Mouse (Mus musculus): ENCODE results near the gene Tppp3.
A peak's percentile ranks its signal among the peaks of the same experiment; 100 is the strongest.

Gene Tppp3

DNA sequence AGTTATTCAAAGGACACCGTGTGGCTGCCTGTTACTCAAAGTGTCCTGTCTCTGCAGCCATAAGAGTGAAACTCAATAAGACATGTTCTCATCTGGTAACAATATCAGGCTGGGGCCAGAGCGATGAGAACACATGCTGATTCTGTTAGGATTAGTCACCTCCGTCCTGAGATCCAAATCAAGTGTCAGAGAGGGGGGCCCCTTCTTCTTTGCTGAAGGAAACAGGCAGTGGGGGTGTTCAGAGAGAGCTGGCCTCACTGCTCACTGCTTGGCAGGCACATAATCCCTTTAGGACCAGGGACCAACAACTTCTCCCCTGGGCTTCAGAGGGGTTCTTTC is 12.7 kb upstream of the Tppp3 start:
- no peak for DNase-seq

DNA sequence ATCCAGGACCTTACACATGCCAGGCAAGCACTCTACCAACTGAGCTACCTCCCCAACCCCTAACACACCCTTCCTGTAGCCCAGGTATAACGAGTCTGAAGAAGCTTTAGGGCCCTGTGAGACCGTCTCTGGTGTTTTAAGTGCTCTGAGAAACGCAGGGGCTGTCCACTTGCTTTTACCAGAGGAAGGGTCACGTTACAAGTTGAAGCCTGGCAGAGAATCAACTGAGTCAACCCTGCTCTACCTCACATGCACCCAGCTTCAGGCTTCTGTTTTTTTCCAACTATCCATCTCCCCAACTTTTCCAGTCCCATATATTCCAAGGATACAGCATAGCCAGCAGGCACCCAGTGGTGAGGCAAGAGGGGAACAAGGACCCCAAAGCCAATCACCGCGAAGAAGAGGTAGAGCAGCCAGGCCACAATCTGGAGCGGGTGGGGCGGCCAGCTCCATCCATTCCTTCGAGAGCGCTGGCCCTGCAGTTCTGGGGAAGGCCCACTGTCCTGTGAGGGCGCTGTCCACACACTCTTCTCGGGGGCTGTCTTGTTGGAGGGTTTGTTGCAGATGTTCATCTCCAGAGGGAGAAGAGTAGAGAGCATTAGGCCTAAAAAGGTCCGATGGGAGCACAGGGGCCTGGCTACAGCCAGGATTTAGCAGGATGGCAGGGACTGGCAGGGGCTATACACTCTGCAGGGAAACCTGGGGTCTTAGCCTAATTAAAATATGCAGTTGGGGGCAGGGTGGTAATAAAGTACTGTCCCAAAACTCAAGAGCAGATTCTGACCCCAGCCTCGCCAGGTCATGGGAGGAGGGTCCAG is 12.1 kb upstream of the Tppp3 start:
- DNase-seq: no peak

DNA sequence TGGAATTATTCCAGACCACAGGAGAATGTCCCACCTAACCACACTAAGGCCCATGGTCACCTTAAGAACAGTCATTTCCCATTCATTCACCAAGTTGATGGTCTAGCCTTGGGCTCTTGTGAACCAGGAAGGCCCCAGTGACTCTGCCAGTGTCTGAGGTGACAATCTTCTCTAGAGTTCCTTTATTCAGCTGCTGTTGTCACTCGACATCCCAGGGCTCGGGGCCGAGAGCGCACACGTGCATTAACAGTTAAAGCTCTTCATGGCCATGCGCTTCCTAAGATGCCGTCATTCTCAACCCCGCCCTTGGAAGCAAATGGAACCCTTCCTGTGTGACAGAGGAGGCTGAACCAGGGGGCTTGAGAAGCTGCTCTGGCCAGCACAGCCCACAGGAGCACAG is 10.8 kb upstream of the Tppp3 start:
- DNase-seq: no peak

DNA sequence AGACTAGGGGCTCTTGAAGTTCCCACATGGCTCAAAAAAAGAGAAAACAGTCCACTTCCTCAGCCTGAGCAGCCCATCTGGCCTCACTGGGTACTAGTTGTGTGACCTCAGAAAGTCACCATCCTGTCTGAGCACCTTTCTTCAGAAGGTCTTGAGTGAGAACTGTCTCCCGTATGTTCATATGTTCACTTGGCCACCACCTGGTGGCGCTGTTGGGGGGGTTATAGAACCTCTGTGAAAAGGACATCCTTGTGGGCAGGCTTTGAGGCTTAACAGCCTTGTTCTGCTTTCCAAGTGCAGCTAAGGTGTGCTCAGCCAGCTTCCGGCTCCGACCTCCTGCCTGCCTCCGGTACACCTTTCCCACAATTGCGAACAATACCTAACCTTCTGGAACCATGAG is 10.1 kb upstream of the Tppp3 start:
- DNase-seq: peak in 1 of 2 experiments; percentile 21

DNA sequence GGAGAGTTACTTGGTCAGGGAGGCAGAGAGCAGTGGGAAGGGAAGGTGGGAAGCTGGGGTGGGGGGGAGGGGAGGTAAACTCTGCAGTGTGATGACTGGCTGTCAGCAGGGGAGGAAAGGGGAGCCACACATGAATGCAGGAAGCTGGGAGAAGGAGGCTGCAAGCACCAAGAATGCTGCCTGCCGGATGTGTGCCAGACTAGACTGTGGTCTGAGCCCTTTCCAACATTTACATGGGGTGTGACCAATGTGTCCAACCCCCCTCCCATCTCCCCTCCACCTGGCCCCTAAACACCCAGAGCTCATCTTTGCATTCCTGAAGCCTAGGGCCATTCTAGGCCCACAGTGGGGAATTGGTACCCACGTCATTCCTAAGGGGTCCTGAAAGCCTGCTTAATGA is 9.7 kb upstream of the Tppp3 start:
- DNase-seq: no peak

DNA sequence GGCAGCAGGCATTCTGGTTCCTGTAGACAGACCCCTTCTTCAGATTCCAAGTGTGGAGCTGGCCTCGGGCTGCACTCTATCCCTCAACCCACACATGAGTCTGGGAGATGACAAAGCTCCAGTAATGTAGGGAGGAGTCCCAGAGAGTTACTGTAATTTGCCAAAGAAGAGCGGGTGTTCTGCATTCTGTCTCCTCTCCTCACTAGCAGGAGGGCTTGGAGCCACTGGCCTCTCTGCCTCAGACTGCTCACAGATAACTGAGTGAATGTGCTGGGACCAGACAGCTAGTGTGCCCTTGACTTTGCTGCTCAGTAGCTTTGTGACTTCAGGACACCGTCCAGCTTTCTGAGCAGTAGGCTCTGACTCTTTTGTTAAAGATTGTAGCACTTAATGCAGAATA is 6.5 kb upstream of the Tppp3 start:
- no peak for DNase-seq

DNA sequence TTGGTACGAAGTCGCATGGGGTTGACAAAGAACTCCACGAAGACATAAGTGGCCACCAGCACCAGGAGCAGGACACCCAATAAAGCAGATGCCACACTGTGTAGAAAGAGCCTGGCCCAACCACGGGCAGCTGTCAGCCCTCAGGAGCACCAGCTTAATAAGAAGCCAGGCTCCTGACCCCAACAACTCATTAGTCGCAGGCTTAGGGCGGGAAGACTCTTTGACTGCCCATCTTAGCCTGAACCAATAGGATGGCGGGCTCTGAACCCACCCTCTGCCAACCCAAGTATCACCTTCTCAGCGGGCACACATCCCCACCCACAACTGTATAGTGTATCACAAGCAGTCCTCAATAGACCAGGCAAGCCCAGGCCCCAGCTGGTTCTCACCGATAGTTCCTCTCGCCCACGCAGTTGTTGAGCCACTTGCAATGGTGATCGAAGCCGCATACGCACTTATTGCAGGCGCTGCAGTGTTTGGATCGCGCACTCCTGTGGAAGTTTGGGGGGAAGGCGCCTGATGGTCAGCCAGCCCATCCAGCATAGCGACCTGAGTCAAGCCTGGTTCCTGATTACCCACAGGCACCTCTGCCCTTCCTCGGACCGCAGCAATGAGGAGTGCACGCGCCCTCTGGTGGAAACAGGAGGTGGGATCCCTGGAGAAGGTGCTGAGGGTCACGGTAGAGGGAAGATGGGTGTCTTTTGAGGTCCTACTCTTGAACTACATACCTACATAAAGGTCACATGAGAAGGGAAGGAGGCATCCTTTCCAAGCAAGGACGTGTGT is 5.5 kb upstream of the Tppp3 start:
- DNase-seq: peak; percentile 43 to 52

DNA sequence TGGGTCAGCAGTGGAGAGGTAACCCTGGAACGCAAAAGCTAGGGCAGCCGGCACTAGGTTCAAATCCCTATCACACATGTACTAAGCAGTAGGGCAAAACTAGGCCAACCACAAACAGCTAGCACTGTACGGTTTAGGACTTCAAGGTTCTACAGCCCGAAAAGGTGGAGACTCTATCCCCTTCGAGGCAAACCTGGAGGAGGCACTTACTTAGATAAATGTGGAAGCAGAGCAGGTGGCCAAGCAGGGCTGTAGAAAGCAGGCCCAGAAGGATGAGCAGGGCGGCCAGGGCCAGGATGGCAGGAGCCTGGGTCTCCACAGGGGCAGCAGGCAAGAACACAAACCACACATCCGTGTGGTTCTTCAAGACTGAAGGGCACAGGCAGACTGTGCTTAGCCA is 4.8 kb upstream of the Tppp3 start:
- DNase-seq: no peak

DNA sequence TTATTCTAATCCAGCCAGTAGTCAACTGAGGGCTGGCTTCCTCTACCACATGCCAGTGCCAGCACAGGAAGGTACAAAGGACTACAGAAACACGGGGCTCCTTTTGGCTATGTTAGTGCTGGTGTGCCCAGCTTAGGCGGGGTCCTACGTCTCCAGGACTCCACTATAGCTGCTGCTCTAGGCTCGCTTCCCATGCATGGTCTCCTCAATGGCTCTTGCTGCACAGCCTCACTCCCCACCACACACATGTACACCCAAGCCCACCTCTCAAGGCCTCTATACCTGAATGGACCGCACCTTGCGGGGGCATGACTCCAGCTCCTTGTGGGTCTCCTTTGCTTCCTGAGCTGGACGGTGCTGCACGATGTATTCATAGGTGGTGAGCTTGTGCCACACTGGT is 4.4 kb upstream of the Tppp3 start:
- no peak for DNase-seq

DNA sequence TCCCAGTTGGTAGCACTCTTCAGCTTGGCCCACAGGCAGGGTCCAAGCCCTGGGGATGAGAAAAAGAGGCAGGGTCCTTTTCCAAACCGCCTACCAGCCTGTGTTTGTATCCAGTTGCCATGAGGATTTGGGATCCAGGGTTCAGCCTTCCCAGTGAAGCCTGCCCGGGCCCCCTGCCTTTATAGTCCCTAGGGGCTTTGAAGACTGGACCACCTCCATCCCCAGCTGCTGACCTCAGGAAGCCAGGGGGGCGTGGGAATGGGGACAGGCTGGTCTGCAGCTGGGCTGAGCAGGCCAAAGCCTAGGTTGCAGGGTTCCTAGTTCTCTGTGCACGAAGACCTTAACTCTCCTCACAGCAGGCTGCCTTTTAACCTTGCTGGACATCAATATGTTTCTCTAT is 3.9 kb upstream of the Tppp3 start:
- no peak for DNase-seq

DNA sequence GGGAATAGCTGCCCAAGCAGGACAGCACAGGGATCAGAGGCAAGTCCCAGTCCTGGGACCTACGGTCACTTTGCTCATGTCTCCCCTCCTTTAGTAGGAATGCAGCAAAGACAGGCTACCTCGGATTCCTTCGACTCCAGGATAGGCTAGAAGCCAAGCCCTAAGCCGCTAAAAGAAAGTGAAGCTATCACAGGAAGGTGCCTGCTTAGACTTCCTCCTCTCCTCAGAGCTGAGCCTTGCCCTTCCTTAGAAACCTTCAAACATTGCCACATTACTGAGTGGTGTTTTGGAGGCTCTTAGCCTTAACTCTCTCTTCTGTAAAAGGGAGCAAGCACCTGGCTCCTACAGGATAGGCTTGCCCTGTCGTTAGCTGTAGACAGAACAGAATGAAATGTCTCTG is 3.4 kb upstream of the Tppp3 start:
- DNase-seq: no peak

DNA sequence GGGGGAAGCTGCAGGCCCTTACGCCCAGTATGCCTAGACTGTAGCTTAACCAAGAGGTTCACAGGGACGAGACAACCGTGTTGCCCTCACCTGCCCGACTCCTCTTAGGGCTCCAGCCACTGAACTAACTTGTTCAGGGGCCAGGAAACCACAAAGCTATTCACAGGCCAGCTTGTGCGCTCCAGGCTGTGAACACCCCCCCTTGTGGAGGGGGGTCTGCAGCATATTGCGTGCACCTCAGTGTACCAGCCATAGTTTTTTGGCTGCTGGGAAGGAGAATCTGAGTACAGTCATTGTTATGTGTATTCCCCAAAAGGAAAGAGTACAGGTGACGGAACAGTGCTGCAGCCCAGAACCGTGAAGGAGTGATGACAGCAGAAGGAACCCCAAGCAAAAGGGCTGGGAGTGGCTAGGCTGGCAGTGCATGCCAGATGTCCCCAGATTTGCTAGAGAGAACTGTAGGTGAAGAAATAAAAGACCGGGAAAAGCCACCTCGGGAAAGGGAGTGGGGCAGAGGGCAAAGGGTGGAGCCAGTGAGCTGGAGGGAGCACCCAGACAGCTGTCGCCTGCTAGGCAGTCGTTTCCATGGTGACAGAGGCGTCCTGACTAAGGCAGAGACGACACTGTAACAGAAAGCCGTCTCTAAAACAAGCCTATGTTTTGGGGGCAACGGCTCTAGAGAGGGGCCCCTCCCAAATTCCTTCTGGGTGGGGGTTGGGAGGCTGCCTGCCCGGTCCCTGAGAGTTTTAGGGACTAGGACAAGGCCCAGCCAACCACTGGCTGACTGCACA is 2.7 kb upstream of the Tppp3 start:
- peak in 1 of 2 experiments; percentile 28 for DNase-seq

DNA sequence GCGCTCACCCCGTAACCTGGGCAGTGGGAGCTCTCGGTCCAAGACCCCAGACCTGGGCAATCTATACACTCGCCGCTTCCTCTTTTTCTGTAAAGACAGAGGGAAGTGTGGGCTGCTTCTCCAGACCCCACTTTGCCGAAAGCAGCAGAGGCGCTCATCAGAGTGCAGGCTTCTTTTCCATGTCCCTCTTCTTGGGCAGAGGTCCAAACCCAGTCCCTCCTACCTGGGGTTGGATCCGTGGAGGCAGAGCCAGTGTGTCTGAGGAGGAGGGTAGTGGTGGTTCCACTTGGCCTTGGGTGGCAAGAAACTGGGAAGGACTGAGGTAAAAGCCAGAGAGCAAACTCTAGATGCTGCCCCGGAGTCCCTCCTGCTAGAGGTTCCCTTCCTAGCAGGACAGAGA is 1.7 kb upstream of the Tppp3 start:
- no peak for DNase-seq

DNA sequence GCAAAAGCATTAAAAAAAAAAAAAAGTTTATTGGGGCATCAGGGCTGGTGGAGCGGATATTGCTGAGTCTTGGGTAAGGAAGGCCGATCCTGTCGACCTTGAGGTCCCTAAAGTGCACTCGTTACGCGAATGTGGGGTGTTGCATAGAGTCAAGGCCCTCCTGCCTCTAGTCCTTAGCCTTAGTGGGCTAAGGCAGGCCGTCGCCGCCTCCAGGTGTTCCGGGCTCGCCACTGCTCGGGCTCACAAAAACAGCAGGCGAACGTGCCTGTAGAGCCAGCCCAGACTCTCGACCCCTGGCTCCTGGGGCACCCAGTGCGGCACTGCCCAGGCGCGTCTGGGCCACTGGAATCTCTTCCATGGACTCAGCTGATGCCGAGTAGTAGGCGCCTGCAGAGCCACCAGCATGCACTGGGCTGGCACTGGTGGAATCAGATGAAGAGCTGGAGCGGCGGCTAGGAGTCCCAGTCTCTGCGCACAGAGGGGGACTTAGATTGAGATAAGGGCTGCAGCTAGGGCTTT is 1.1 kb upstream of the Tppp3 start:
- DNase-seq: no peak

DNA sequence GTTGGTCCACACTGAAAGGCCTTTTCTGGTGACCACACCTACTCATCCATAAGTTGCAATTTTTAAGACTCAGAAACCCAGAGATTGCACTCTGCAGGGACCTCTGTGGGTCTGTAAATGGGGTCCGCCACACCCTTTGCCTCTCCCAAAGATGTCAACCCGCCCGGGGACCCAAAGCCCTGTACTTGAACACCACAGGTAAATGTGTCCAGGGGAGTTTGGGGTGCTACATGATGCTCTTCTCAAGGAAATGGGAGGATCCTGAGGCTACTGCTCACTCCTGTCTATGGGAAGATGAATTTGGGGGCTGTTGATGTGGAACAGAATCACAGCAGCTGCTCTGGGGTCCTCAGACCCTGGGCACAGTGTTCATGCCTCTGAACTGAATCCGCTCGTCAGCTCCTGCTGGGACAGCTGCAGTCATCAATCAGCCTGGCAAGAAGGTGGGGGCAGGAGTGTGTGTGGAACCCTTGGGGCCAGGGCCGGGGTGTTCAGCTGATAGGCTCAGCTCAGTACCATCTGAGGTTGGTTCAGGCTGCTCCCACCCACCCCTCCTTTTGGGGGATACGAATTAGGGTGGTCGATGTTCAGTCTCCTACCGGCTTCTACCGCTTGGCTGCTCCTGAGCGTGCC is 529 bp downstream of the Tppp3 start:
- DNase-seq: no peak

DNA sequence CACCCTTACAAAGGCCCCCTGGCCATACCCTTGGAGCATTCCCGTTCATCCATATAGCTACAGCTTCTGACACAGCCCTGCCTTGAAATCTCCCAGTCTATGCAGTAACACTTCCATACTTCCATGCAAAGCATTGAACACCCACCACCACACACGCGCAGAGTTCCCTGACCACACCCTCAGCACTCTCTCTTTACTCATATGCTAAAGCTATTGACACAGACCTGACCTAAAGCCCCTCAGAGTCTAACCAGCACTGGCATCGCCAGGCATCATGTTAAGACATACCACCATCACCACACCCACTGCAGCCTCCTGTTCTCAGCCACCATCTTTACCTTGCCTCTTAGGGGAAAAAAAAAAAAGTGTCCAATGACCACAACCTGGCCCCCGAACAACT is 1.1 kb downstream of the Tppp3 start:
- DNase-seq: no peak

DNA sequence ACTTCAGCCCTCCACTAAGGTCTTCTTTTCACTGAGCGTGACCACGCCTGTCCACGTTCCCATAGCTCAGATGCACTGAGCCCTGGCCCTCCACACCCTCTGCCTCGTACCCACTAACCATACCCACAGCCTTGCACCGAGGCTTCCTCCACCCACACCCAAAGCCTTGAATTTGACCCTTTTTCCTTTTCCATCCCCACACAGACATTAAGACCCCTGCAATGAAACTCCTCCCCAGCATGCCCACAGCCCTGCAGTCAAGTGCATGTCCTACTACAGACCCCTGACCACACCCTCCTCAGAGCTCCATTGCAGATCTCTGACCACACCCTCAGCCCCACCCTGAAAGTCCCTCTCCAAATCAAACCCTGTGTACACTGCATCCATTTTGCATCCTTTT is 1.5 kb downstream of the Tppp3 start:
- no peak for DNase-seq

DNA sequence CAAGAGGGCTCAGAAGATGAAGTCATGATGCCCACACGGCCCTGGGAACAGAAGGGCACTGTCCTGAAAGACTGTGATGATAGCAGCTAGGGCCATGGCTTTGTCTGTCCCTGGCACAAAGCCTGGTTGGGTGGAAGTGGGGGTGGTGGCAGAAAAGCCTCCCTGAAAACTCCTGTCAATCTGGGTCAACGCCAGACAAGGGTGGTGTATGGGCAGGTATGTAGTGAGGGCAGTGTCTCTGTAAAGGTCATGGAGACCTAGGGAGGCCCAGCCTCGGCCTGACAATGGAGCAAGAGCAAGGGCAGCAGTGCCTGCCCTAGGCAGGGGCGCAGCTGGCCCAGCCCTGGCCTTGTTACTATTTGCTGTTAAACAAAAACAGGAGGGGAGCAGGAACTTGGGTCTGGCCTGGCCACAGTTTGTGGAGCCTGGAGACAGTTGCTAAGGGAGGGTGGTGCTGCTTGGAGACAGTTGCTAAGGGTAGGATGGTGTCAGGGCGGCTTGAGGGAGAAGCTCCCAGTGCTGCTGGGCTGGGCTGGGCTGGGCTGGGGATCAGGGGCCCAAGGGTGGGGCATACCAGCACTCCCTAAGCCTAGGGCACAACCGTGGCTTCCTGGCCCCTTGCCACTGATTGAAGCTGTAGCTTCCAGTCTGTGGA is 2.2 kb downstream of the Tppp3 start:
- no peak for DNase-seq

DNA sequence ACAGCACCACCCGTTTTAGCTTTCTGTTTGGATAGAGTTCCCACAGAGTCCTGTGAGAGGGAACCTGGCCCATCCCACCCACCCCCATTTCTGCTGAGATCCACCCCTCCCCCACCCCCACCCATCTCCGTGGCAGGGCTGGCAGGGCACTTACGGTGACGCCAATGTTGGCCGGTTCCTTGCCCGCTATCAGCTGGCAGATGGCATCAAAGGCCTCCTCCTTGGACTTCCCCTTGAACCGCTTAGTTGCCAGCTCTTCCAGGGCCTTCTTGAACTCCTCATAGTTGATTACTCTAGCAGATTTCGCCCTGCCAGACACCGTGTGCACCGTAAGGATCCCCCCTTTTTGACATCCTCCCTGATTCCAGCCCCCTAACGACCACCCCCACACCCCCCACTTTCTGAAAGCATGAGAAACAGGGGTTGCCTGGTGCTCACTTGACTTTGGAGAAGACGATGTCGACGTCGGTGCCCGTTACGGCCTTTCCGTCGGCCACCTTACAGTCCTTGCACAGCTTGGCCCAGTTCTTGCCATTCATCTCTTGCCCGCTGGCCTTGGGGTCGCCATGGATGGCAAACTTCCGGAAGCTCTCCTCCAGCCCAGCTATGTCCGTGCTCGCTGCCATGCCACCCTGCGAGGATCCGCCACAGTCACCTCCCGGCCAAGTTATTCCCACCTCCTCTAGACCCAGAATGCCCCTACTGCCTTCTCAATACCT is 3.2 kb downstream of the Tppp3 start:
- no peak for DNase-seq

DNA sequence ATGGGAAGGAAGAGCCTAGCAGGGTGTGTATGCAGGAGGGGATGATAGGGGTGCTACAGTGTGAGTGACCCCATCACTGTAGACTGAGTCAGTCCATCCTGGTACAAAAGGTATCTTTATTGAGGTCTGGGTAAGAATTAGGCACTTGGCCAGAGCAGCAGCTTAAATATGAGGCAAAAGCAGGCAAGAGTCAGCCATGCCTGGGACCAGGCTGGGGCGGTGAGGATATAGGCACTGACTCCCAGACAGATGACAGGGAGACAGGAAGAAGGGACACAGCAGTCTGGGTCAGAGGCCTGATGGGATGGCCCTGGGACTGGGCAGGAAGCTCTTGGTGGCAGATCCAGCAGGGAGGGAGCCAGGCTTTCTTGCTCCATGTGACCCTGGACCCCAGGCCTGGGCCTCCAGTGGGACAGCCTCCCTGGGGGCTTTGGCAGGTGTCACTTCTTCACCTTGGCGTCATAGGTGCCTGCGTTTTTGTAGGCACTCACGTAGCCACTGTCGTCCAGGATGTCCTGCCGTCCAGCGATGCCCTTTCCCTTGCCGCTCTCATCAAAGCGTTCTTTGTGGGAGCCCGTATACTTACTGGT is 3.8 kb downstream of the Tppp3 start:
- no peak for DNase-seq

DNA sequence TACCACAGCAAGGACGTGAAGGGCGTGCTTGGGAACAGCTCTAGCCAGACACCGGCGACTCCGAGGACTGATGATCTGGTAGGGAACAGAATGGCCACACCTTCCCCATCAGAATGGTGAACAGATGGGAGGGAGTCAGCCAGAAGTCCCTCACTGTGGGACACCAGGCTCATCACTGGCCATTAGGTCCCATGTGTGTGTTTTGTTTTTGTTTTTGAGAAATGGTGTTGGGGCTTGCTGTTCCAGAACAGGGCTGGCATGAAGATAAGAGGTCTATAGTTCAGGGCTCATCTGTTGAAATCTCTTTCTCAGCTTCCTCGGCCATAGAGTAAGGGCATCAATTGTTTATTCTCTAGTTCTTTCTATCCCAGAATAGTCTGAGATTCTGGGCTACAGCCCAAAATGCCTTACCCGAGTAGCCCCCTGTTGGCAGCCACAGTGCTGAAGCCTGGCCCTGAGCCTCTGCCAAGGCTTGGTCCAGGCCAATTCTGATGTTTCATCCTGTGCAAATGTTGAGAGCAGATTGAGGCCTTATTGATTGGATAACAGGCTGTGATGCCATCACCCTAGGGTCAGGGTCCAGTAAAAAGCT is 4.5 kb downstream of the Tppp3 start:
- DNase-seq: no peak
